Mouse (Mus musculus) midbrain, embryonic 10.5 days (tissue): ENCODE results near the gene Ift172. TPM values are rescaled to one million over a fixed set of nuclear protein-coding genes. Genes with fewer than 3 reads are reported as not detected.

ENCODE experiments used
- DNase-seq: peaks from one replicate; pipeline ENCODE4 v3.0.0-alpha.2; 2017; ENCODE audit warnings: low spot score
- H3K27ac ChIP-seq: fragments of 300-500 bp; sonication (generic); replicated peaks from 2 replicates; pipeline ENCODE4 v1.5.1; 2016; ENCODE audit warnings: mild to moderate bottlenecking
- H3K27me3 ChIP-seq: fragments of 300-500 bp; sonication (generic); 2 replicates; pipeline ENCODE4 v1.6.1; 2016; ENCODE audit warnings: low read depth, mild to moderate bottlenecking; ENCODE audit not compliant: poor library complexity, severe bottlenecking
- H3K36me3 ChIP-seq: fragments of 300-500 bp; sonication (generic); 2 replicates; pipeline ENCODE4 v1.6.1; 2016; ENCODE audit warnings: mild to moderate bottlenecking, moderate library complexity
- H3K4me1 ChIP-seq: fragments of 300-500 bp; sonication (generic); 2 replicates; pipeline ENCODE4 v1.6.1; 2016
- H3K4me3 ChIP-seq: fragments of 300-500 bp; sonication (generic); 2 replicates; pipeline ENCODE4 v1.5.1; 2016; ENCODE audit warnings: mild to moderate bottlenecking, moderate library complexity
- H3K9me3 ChIP-seq: fragments of 300-500 bp; sonication (generic); replicated peaks from 2 replicates; pipeline ENCODE4 v1.6.1; 2016; ENCODE audit warnings: mild to moderate bottlenecking
- WGBS: fragments of 180-500 bp; shearing (Covaris S2); methylation state at CpG from one replicate; pipeline ENCODE4 v1.1.7; 2016; 5-methylcytosine and 5-hydroxymethylcytosine counted together
- polyA plus RNA-seq: library from polyadenylated mRNA; unstranded; fragments of >200 nt; fragmentation: Nextera tagmentation; extraction: Ambion mirVana; gene quantifications from 2 replicates; pipeline ENCODE4 v1.2.1, GENCODE M21; 2016

Gene Ift172
- polyA plus RNA-seq: 33.8 and 40.6 TPM in 2 replicates

- Histone ChIP-seq H3K9me3 (no peaks in the 10 kb centered on the region), H3K27me3 (no peaks in the 10 kb centered on the region)
Measured at GRCm38 (mm10) chr5:31290521-31291360, at the start of gene Ift172. TSS of gene Ift172 (minus strand) at chr5:31291116.

GRCm38 (mm10) chr5:31328255-31328654, 37.3 kb upstream of the Ift172 start:
- Histone ChIP-seq H3K36me3 (no peaks in the 10 kb centered on the region), H3K9me3 (peaks cover 7% of the 10 kb centered on the region; the same call in 1 of the 2 replicates), H3K27ac (no peak overlapping the region), H3K27me3 (no peaks in the 10 kb centered on the region), H3K4me3 (no peak overlapping the region), H3K4me1 (no peaks in the 10 kb centered on the region)
- peak; percentile 45 for DNase-seq
- WGBS: 40% methylated on average over 7 of the region's 7 CpGs

More at GRCm38 (mm10) chr5:31290521-31291360, at the start of gene Ift172:
- Histone ChIP-seq H3K27ac (peak within 1 kb of the TSS; percentile 82), H3K36me3 (peaks cover 35% of the 10 kb centered on the region), H3K4me3 (peak within 1 kb of the TSS; percentile 61), H3K4me1 (peaks cover 36% of the 10 kb centered on the region)
- peak; percentile 96 for DNase-seq
- WGBS: 3% methylated on average over 45 of the region's 45 CpGs

GRCm38 (mm10) chr5:31326850-31327249, 35.9 kb upstream of the Ift172 start:
- H3K27ac ChIP-seq: no peak overlapping the region
- no peak overlapping the region for H3K4me3 ChIP-seq
- no peaks in the 10 kb centered on the region for H3K27me3 ChIP-seq
- no peaks in the 10 kb centered on the region for H3K36me3 ChIP-seq
- 16% methylated on average over 5 of the region's 5 CpGs for WGBS
- no peaks in the 10 kb centered on the region for H3K9me3 ChIP-seq
- H3K4me1 ChIP-seq: no peaks in the 10 kb centered on the region
- peak; percentile 13 for DNase-seq

- Histone ChIP-seq H3K4me3 (no peak overlapping the region), H3K27me3 (no peaks in the 10 kb centered on the region), H3K4me1 (no peaks in the 10 kb centered on the region), H3K9me3 (no peaks in the 10 kb centered on the region), H3K36me3 (no peaks in the 10 kb centered on the region), H3K27ac (no peak overlapping the region)
- WGBS: 74% methylated on average over 3 of the region's 3 CpGs
- DNase-seq: no peak
Measured at GRCm38 (mm10) chr5:31324085-31324484, 33.2 kb upstream of the Ift172 start.

GRCm38 (mm10) chr5:31322776-31323175, 31.9 kb upstream of the Ift172 start:
- Histone ChIP-seq H3K36me3 (no peaks in the 10 kb centered on the region), H3K27me3 (no peaks in the 10 kb centered on the region), H3K9me3 (no peaks in the 10 kb centered on the region), H3K4me1 (no peaks in the 10 kb centered on the region), H3K4me3 (no peak overlapping the region), H3K27ac (no peak overlapping the region)
- 93% methylated on average over 3 of the region's 3 CpGs for WGBS
- no peak for DNase-seq

GRCm38 (mm10) chr5:31312806-31313205, 21.9 kb upstream of the Ift172 start:
- Histone ChIP-seq H3K36me3 (no peaks in the 10 kb centered on the region), H3K4me1 (no peaks in the 10 kb centered on the region), H3K4me3 (no peak overlapping the region), H3K9me3 (peaks cover 5% of the 10 kb centered on the region; the same call in 1 of the 2 replicates), H3K27me3 (no peaks in the 10 kb centered on the region), H3K27ac (no peak overlapping the region)
- 90% methylated on average over 8 of the region's 8 CpGs for WGBS
- DNase-seq: no peak

- no peaks in the 10 kb centered on the region for H3K36me3 ChIP-seq
- H3K4me3 ChIP-seq: no peak overlapping the region
- no peaks in the 10 kb centered on the region for H3K27me3 ChIP-seq
- H3K4me1 ChIP-seq: no peaks in the 10 kb centered on the region
- DNase-seq: no peak
- 91% methylated on average over 6 of the region's 6 CpGs for WGBS
- no peak overlapping the region for H3K27ac ChIP-seq
- 0 out of 2 replicates have a peak, but pooled peaks cover 4% of the 10 kb centered on the region for H3K9me3 ChIP-seq
Measured at GRCm38 (mm10) chr5:31303093-31303492, 12.2 kb upstream of the Ift172 start.

GRCm38 (mm10) chr5:31301866-31302265, 10.9 kb upstream of the Ift172 start:
- H3K27ac ChIP-seq: no peak overlapping the region
- 78% methylated on average over 8 of the region's 8 CpGs for WGBS
- DNase-seq: no peak
- no peaks in the 10 kb centered on the region for H3K4me1 ChIP-seq
- H3K27me3 ChIP-seq: no peaks in the 10 kb centered on the region
- H3K4me3 ChIP-seq: no peak overlapping the region
- no peaks in the 10 kb centered on the region for H3K36me3 ChIP-seq
- 0 out of 2 replicates have a peak, but pooled peaks cover 4% of the 10 kb centered on the region for H3K9me3 ChIP-seq

- Histone ChIP-seq H3K36me3 (peaks cover 11% of the 10 kb centered on the region), H3K4me3 (no peak overlapping the region), H3K27ac (no peak overlapping the region), H3K4me1 (peaks cover 25% of the 10 kb centered on the region), H3K27me3 (no peaks in the 10 kb centered on the region), H3K9me3 (no peaks in the 10 kb centered on the region)
- DNase-seq: no peak
- WGBS: 78% methylated on average over 2 of the region's 2 CpGs
Measured at GRCm38 (mm10) chr5:31298486-31298885, 7.6 kb upstream of the Ift172 start.

GRCm38 (mm10) chr5:31297981-31298380, 7.1 kb upstream of the Ift172 start:
- H3K36me3 ChIP-seq: peaks cover 16% of the 10 kb centered on the region
- H3K4me1 ChIP-seq: peaks cover 25% of the 10 kb centered on the region
- H3K4me3 ChIP-seq: no peak overlapping the region
- no peaks in the 10 kb centered on the region for H3K27me3 ChIP-seq
- H3K27ac ChIP-seq: no peak overlapping the region
- WGBS: 80% methylated on average over 3 of the region's 3 CpGs
- no peaks in the 10 kb centered on the region for H3K9me3 ChIP-seq
- no peak for DNase-seq

GRCm38 (mm10) chr5:31297047-31297757, 6.3 kb upstream of the Ift172 start, which contains the start of gene Gckr:
TSS of gene Gckr (plus strand) at chr5:31297443.
- Histone ChIP-seq H3K36me3 (peaks cover 21% of the 10 kb centered on the region), H3K27ac (peak within 1 kb of the TSS; percentile 93; the same call in 1 of the 2 replicates), H3K4me3 (peak within 1 kb of the TSS; percentile 76), H3K27me3 (no peaks in the 10 kb centered on the region), H3K9me3 (no peaks in the 10 kb centered on the region), H3K4me1 (peaks cover 25% of the 10 kb centered on the region)
- WGBS: 83% methylated on average over 13 of the region's 13 CpGs
- no peak for DNase-seq

GRCm38 (mm10) chr5:31295606-31296141, 4.8 kb upstream of the Ift172 start, which contains the start of gene Fndc4:
TSS of gene Fndc4 (minus strand) at chr5:31296080.
- WGBS: under 1% methylated on average over 44 of the region's 46 CpGs

More at GRCm38 (mm10) chr5:31295606-31296141, 4.8 kb upstream of the Ift172 start, which contains the start of gene Fndc4:
- Histone ChIP-seq H3K27ac (peak within 1 kb of the TSS; percentile 93), H3K27me3 (no peaks in the 10 kb centered on the region), H3K4me3 (peak within 1 kb of the TSS; percentile 76), H3K9me3 (no peaks in the 10 kb centered on the region), H3K36me3 (peaks cover 21% of the 10 kb centered on the region), H3K4me1 (peaks cover 32% of the 10 kb centered on the region)
- DNase-seq: peak; percentile 79
